ENCODE assay signal across 8 mouse cellular contexts in the genomic region with DNA sequence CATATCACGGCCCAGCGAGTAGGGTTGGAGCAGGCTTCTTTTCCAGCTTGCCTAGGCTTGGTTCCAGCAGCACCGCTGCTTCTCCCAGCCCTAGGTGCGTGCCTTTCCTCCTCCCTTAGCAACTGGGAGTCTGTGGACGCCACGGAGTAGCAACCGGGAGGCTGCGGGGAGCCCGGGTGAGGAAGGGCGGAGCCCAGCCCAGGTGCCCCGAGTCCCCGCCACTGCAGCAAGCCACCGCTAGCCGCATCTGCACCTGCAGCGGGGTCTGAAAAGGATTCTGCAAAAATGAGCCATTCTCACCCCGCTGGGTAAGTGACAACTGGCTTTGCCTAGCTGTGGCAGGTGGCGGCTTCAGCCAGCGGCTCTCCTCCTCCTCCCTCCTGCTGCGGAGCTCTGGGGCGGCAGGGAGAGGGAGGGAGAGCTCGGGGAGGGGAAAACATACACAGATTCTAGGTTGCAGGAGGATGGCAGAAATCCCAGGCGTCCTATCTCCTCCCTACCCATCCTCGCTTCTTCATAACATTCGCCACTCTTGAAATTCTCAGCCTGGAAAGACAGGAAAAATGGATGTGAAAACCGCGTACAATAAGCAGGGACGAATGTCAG. TPM values are rescaled to one million over a fixed set of nuclear protein-coding genes. Genes with fewer than 3 reads are reported as not detected.
DNase-seq lines count a peak whose midpoint lies in the region; ATAC-seq and TF ChIP-seq lines count a peak whose summit lies in the region.

No protein-coding gene starts in this region.

- H3K4me2 ChIP-seq in heart, embryonic 15.5 days = peak overlapping the region; percentile 82

- TF ChIP-seq POLR2A in cortical plate, adult 2 months (IDR thresholded peaks at IDR 0.05; ENCODE audit: extremely low read depth, insufficient read depth, low read length) = peak; percentile 49

- peak overlapping the region; percentile 47 for H3K4me3 ChIP-seq in cortical plate, adult 2 months (ENCODE audit: insufficient read depth, low read length)
- H3K4me3 ChIP-seq in heart, embryonic 15.5 days = peak overlapping the region; percentile 50

- H3K9me3 ChIP-seq in heart, embryonic 15.5 days (replicated peaks) = no peaks in the 10 kb centered on the region

- H3K4me1 ChIP-seq in cortical plate, adult 2 months (ENCODE audit: control insufficient read depth, insufficient read depth, low read length) = peaks cover 4% of the 10 kb centered on the region; the same call in 1 of the 2 replicates
- H3K4me1 ChIP-seq in heart, embryonic 15.5 days (replicated peaks) = peaks cover 10% of the 10 kb centered on the region

- ATAC-seq in heart, embryonic 15.5 days (replicated peaks; ENCODE audit: insufficient number of reproducible peaks, insufficient read depth, low FRiP score, low read depth) = peak; percentile 58; the same call in 1 of the 2 replicates

- H3K9ac ChIP-seq in heart, embryonic 15.5 days = peak overlapping the region; percentile 31; the same call in 1 of the 2 replicates

- no peaks in the 10 kb centered on the region for H3K36me3 ChIP-seq in heart, embryonic 15.5 days

- H3K27ac ChIP-seq in cortical plate, adult 2 months (ENCODE audit: insufficient read depth, low read length) = peak overlapping the region; percentile 77
- H3K27ac ChIP-seq in heart, embryonic 15.5 days = no peak overlapping the region

- H3K27me3 ChIP-seq in heart, embryonic 15.5 days = peaks cover 36% of the 10 kb centered on the region

- TF ChIP-seq CTCF in cortical plate, adult 2 months (IDR thresholded peaks at IDR 0.05; ENCODE audit: extremely low read depth, insufficient read depth, low read length) = no peak

- WGBS in heart, embryonic 15.5 days = 3% methylated on average over 25 of the region's 27 CpGs

- DNase-seq in kidney, adult 18-20 months = peak; percentile 30
- DNase-seq in kidney, postnatal 10 days = no peak
- peak; percentile 23 to 44 for DNase-seq in kidney, postnatal 4 days
- DNase-seq in lung, postnatal 25 days (ENCODE audit: low spot score) = peak; percentile 1
- peak; percentile 84 for DNase-seq in right cerebral cortex, postnatal 25 days
- no peak for DNase-seq in urinary bladder, postnatal 14 days (ENCODE audit: low spot score)

RNA-seq across cellular contexts. Expression of a gene that starts 0.4 kb away (rescaled TPM):
- polyA plus RNA-seq in cortical plate, adult 2 months (2012; rRNA removed) = 7.3 and 9.2 TPM in 2 replicates
- polyA plus RNA-seq in heart, embryonic 15.5 days (2015; fragmentation: Nextera tagmentation; extraction: Ambion mirVana) = 0.15 and 0.68 TPM in 2 replicates

Comparison
In these comparisons a context has a peak if more than half of its experiments do, and no peak if none do; other contexts are left out.
1. DNase-seq: peak in kidney, adult 18-20 months (single experiment), kidney, postnatal 4 days (2 of 2), lung, postnatal 25 days (single experiment) and right cerebral cortex, postnatal 25 days (single experiment); none in kidney, postnatal 10 days (single experiment) and urinary bladder, postnatal 14 days (single experiment).